Mouse (Mus musculus): ENCODE measurements around the gene Tie1. TPM values are rescaled to one million over a fixed set of nuclear protein-coding genes. Genes with fewer than 3 reads are reported as not detected.

Gene Tie1
- total and polyA plus RNA-seq, 3 experiments = not detected

DNA sequence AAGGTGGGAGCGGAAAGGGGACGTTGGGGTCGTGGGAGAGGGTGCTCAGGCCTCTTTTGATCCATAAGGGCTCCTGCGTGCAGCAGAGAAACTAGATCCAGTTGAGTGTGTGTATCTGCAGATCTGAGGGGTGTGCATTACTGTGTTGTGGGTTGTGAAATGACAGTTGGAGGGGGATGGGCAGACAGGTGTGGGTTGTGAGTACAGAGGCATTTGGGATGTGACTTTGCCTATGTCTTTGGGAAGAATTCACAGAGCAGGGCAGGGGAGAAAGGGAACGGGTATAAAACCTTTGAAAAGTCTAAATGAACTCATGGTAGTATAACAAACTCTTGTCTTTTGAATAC, 37.4 kb upstream of the Tie1 start (continued):
- TF ChIP-seq MAFK (IDR thresholded peaks at IDR 0.05; ENCODE audit: insufficient replicate concordance, low read length) (no peak), ELF1 (IDR thresholded peaks at IDR 0.05; ENCODE audit: low read depth, low read length) (no peak), TCF12 (IDR thresholded peaks at IDR 0.05; ENCODE audit: low read depth, low read length) (no peak)

DNA sequence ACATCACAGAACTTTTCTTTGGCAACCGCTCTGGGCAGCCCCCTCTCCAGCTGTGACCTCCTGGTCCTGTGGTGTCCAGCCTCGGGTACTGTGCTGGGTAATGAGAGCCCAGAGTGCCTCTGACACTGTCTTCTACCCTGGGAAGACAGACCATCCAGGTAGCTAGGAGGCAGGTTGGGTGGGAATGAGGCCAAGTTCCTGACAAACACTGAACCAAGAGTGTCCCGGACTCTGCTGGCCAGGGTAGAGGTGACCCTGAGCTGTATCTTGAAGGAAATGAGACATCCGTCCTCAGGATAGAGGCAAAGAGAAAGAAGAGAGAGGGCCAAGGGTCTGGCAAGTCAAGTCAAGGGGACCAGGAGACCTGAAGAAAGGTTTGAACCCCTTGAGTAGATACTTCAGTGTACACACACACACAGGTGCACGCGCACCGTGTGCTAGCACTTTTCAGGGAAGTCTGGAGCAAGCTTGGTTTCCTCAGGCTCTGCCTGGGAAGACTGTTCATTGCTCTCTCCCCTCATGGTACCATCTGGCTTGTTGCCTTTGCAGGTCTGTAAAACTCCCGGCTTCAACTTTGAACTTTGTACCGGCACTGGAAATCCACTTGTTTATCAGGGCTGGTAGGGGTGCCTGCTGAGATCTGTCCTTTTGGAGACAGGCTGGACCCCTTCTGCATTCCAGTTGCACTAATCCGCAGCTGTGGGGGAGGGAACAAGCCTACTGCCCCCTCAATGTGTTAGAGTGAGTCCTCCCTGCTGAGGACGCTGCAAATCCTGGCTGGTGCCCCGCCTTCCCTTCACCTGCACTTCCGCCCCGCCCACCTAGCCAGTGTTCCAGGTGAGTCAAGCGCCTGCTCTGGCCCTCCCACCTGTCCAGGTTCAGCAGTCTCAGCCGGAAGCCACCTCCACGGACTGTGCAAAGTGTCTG, 36.8 kb upstream of the Tie1 start, which contains the start of gene 2610528J11Rik:
2610528J11Rik (plus strand) TSS at position 592 of the 927 bp plus-strand sequence.
- Histone ChIP-seq H3K36me3 (replicated peaks in 1 of 2; ENCODE audit: control insufficient read depth in 1 of 2, insufficient read depth in 1 of 2, low read length in 1 of 2) (no peaks in the 10 kb centered on the region), H3K4me1 (ENCODE audit: control insufficient read depth in 1 of 2, insufficient read depth in 2 of 2) (no peaks in the 10 kb centered on the region), H3K27ac (ENCODE audit: insufficient read depth, low read depth) (no peak within 1 kb of the TSS), H3K79me2 (replicated peaks; ENCODE audit: control insufficient read depth, extremely low read depth, insufficient read depth, poor library complexity, severe bottlenecking) (no peaks in the 10 kb centered on the region), H3K9me3 (replicated peaks; ENCODE audit: low read length) (no peaks in the 10 kb centered on the region), H3K4me3 (replicated peaks in 1 of 3; ENCODE audit: low read depth in 2 of 3, low read length in 2 of 3, poor library complexity in 1 of 3) (no peak within 1 kb of the TSS), H3K4me2 (ENCODE audit: insufficient read depth, low read depth, poor library complexity, severe bottlenecking) (no peak within 1 kb of the TSS), H3K27me3 (replicated peaks) (peaks cover 92% of the 10 kb centered on the region), H3K9ac (ENCODE audit: insufficient read depth, low read depth) (no peak within 1 kb of the TSS)
- TF ChIP-seq GABPA (IDR thresholded peaks at IDR 0.05; ENCODE audit: insufficient replicate concordance, low read depth, low read length) (no peak), MEF2A (IDR thresholded peaks at IDR 0.05; ENCODE audit: borderline replicate concordance, low read depth, low read length) (no peak), ZMIZ1 (IDR thresholded peaks at IDR 0.05; ENCODE audit: low read depth, low read length) (no peak), HCFC1 (IDR thresholded peaks at IDR 0.05; ENCODE audit: low read depth, low read length) (no peak), ETS1 (conservative IDR thresholded peaks at IDR 0.05; ENCODE audit: low read depth, low read length) (no peak), CHD2 (IDR thresholded peaks at IDR 0.05; ENCODE audit: low read length) (no peak), ZC3H11A (IDR thresholded peaks at IDR 0.05; ENCODE audit: low read depth, low read length) (no peak), USF2 (conservative IDR thresholded peaks at IDR 0.05; ENCODE audit: low read depth, low read length) (no peak), UBTF (IDR thresholded peaks at IDR 0.05; ENCODE audit: low read depth, low read length) (no peak), POLR2AphosphoS2 (IDR thresholded peaks at IDR 0.05; ENCODE audit: low read depth, low read length) (no peak), RAD21 (IDR thresholded peaks at IDR 0.05; ENCODE audit: low read depth, low read length) (no peak), USF1 (IDR thresholded peaks at IDR 0.05; ENCODE audit: low read depth, low read length) (no peak), MAX (IDR thresholded peaks at IDR 0.05; ENCODE audit: low read length) (no peak)
- in situ Hi-C loops (cut with MboI; ENCODE audit: low pct_ligation_motif_present, low pct_unique_long_range_greater_than_20kb, low sequenced_read_pairs) (no loop called here), dilution Hi-C loops (cut with MboI; ENCODE audit: extremely low pct_ligation_motif_present, extremely low pct_unique_long_range_greater_than_20kb, low sequenced_read_pairs) (no loop called here)
- DNase-seq (ENCODE audit: extremely low read depth) = no peak

DNA sequence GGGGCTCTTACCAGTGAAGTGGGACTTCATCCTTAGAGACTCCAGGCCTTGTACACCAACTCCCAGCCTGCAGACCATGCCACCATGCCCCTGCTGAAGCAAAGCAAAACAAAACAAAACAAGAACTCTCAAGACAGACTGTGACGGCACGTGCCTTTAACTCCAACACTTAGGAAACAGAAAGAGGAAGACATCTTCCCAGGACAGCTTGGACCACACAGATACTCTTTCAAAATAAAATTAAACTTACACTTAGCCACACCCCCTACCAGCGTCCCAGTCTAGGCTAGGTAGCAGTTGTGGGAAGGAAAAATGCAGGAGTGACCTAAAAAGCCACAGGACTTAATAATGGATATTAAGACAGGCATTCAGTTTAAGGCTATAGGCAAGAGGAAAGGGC, 35.9 kb upstream of the Tie1 start:
- no peak overlapping the region for H3K4me2 ChIP-seq (ENCODE audit: insufficient read depth, low read depth, poor library complexity, severe bottlenecking)
- DNase-seq (ENCODE audit: extremely low read depth) = no peak
- H3K79me2 ChIP-seq (replicated peaks; ENCODE audit: control insufficient read depth, extremely low read depth, insufficient read depth, poor library complexity, severe bottlenecking) = no peaks in the 10 kb centered on the region
- no peak overlapping the region for H3K9ac ChIP-seq (ENCODE audit: insufficient read depth, low read depth)
- dilution Hi-C loops (cut with MboI; ENCODE audit: extremely low pct_ligation_motif_present, extremely low pct_unique_long_range_greater_than_20kb, low sequenced_read_pairs) (no loop called here), in situ Hi-C loops (cut with MboI; ENCODE audit: low pct_ligation_motif_present, low pct_unique_long_range_greater_than_20kb, low sequenced_read_pairs) (no loop called here)
- H3K4me1 ChIP-seq (ENCODE audit: control insufficient read depth in 1 of 2, insufficient read depth in 2 of 2) = no peaks in the 10 kb centered on the region
- no peaks in the 10 kb centered on the region for H3K9me3 ChIP-seq (replicated peaks; ENCODE audit: low read length)
- H3K36me3 ChIP-seq (replicated peaks in 1 of 2; ENCODE audit: control insufficient read depth in 1 of 2, insufficient read depth in 1 of 2, low read length in 1 of 2) = no peaks in the 10 kb centered on the region
- peaks cover 88% of the 10 kb centered on the region for H3K27me3 ChIP-seq (replicated peaks)
- TF ChIP-seq MAZ (IDR thresholded peaks at IDR 0.05; ENCODE audit: low read depth, low read length) = no peak
- no peak for TF ChIP-seq JUN (IDR thresholded peaks at IDR 0.05; ENCODE audit: insufficient read depth, low read depth, low read length)
- TF ChIP-seq MAFK (IDR thresholded peaks at IDR 0.05; ENCODE audit: insufficient replicate concordance, low read length) = no peak
- no peak for TF ChIP-seq RAD21 (IDR thresholded peaks at IDR 0.05; ENCODE audit: low read depth, low read length)
- TF ChIP-seq PAX5 (IDR thresholded peaks at IDR 0.05; ENCODE audit: low read length) = no peak
- TF ChIP-seq UBTF (IDR thresholded peaks at IDR 0.05; ENCODE audit: low read depth, low read length) = no peak
- TF ChIP-seq POLR2AphosphoS2 (IDR thresholded peaks at IDR 0.05; ENCODE audit: low read depth, low read length) = no peak
- no peak for TF ChIP-seq MXI1 (IDR thresholded peaks at IDR 0.05; ENCODE audit: low read depth, low read length)
- no peak for TF ChIP-seq TBP (conservative IDR thresholded peaks at IDR 0.05; ENCODE audit: low read depth, low read length)
- no peak for TF ChIP-seq EP300 (IDR thresholded peaks at IDR 0.05; ENCODE audit: low read length)
- TF ChIP-seq USF2 (conservative IDR thresholded peaks at IDR 0.05; ENCODE audit: low read depth, low read length) = no peak
- TF ChIP-seq MEF2A (IDR thresholded peaks at IDR 0.05; ENCODE audit: borderline replicate concordance, low read depth, low read length) = no peak
- H3K27ac ChIP-seq (ENCODE audit: insufficient read depth, low read depth) = no peak overlapping the region
- no peak overlapping the region for H3K4me3 ChIP-seq (replicated peaks in 1 of 3; ENCODE audit: low read depth in 2 of 3, low read length in 2 of 3, poor library complexity in 1 of 3)
